In the genomic region with DNA sequence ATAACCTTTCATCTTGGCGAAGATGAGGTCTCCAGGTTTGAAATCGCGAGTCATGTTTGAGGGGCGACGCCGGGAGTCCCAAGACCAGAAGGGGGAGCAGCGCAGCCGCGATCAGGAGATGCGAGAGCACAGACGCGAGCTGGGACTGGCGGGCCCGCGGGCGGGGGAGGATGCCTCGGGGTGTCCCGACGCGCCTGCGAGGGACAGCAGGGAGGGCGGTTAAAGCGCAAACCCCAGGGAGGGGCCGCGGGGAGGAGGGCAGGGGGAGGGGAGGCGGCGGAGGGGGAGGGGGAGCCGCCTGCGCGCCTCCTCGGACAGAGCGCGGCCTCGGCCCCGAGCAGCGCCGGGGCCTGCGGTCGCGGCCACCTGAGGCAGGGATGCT, we compare ENCODE assay signal across 8 mouse cellular contexts. TPM values are rescaled to one million over a fixed set of nuclear protein-coding genes. Genes with fewer than 3 reads are reported as not detected.
DNase-seq lines count a peak whose midpoint lies in the region; ATAC-seq and TF ChIP-seq lines count a peak whose summit lies in the region.

No protein-coding gene starts in this region.

- TF ChIP-seq CTCF in G1E (IDR thresholded peaks at IDR 0.05; ENCODE audit: low read depth, low read length): 0 out of 2 replicates have a peak, but pooled peaks have one; percentile 10
- peak; percentile 82 for TF ChIP-seq CTCF in forebrain, postnatal 0 days (IDR thresholded peaks at IDR 0.05; ENCODE audit: low read depth)

- peak overlapping the region; percentile 93 for H3K9ac ChIP-seq in forebrain, postnatal 0 days
- peak overlapping the region; percentile 84 for H3K9ac ChIP-seq in lung, embryonic 16.5 days (ENCODE audit: low read length)

- H3K9me3 ChIP-seq in G1E (replicated peaks): no peaks in the 10 kb centered on the region
- H3K9me3 ChIP-seq in forebrain, postnatal 0 days (ENCODE audit: low read length): no peaks in the 10 kb centered on the region
- H3K9me3 ChIP-seq in lung, embryonic 16.5 days (ENCODE audit: control insufficient read depth, low read length): no peaks in the 10 kb centered on the region

- peak overlapping the region; percentile 84 for H3K4me3 ChIP-seq in G1E (ENCODE audit: low read depth, low read length)
- peak overlapping the region; percentile 99 for H3K4me3 ChIP-seq in forebrain, postnatal 0 days (ENCODE audit: low read depth, low read length)
- H3K4me3 ChIP-seq in lung, embryonic 16.5 days (ENCODE audit: low read length): peak overlapping the region; percentile 88

- peak; percentile 82 for ATAC-seq in G1E (ENCODE audit: extremely low read depth, insufficient number of reproducible peaks, low FRiP score, poor library complexity, severe bottlenecking)
- ATAC-seq in forebrain, postnatal 0 days: peak; percentile 86
- peak; percentile 87 to 88 for ATAC-seq in hematopoietic stem cell, adult 5-6 weeks (replicated peaks in 1 of 2; ENCODE audit: insufficient read depth in 1 of 2, low FRiP score in 2 of 2, low TSS enrichment in 1 of 2, low read depth in 1 of 2, poor library complexity in 2 of 2, severe bottlenecking in 2 of 2)
- ATAC-seq in lung, embryonic 16.5 days (ENCODE audit: low read depth): peak; percentile 88

- H3K36me3 ChIP-seq in G1E (replicated peaks): peaks cover 35% of the 10 kb centered on the region
- H3K36me3 ChIP-seq in forebrain, postnatal 0 days (ENCODE audit: insufficient read depth): peaks cover 17% of the 10 kb centered on the region
- H3K36me3 ChIP-seq in lung, embryonic 16.5 days (ENCODE audit: control insufficient read depth, insufficient read depth, low read length): peaks cover 6% of the 10 kb centered on the region

- DNase-seq in G1E (ENCODE audit: low spot score): peak; percentile 87
- DNase-seq in cerebellum, adult 18-20 months: peak; percentile 90 to 91
- peak; percentile 93 for DNase-seq in forebrain, postnatal 0 days
- peak; percentile 44 for DNase-seq in layer of hippocampus, adult 9-10 months (ENCODE audit: low spot score)
- peak; percentile 60 for DNase-seq in ovary, postnatal 10 days (ENCODE audit: low spot score)
- DNase-seq in thymus, postnatal 10 days (ENCODE audit: low spot score in 2 of 2): peak; percentile 90

- under 1% methylated on average over 27 of the region's 40 CpGs for WGBS in forebrain, postnatal 0 days
- 0% methylated on average over 17 of the region's 40 CpGs for WGBS in lung, embryonic 16.5 days

- peak overlapping the region; percentile 100 for H3K27ac ChIP-seq in forebrain, postnatal 0 days (ENCODE audit: low read depth, low read length)
- H3K27ac ChIP-seq in lung, embryonic 16.5 days (ENCODE audit: low read length): peak overlapping the region; percentile 96

- peaks cover 17% of the 10 kb centered on the region for H3K4me1 ChIP-seq in G1E (ENCODE audit: insufficient read depth, low read depth, low read length)
- peaks cover 6% of the 10 kb centered on the region for H3K4me1 ChIP-seq in forebrain, postnatal 0 days (ENCODE audit: insufficient read depth)
- peaks cover 9% of the 10 kb centered on the region for H3K4me1 ChIP-seq in lung, embryonic 16.5 days (replicated peaks; ENCODE audit: control insufficient read depth, insufficient read depth, low read length)

- H3K27me3 ChIP-seq in G1E (ENCODE audit: insufficient read depth, low read length): no peaks in the 10 kb centered on the region
- H3K27me3 ChIP-seq in forebrain, postnatal 0 days (ENCODE audit: insufficient read depth, low read length): no peaks in the 10 kb centered on the region
- H3K27me3 ChIP-seq in lung, embryonic 16.5 days (ENCODE audit: control insufficient read depth, insufficient read depth, low read depth, low read length): no peaks in the 10 kb centered on the region

- H3K4me2 ChIP-seq in forebrain, postnatal 0 days (ENCODE audit: low read depth): peak overlapping the region; percentile 70
- peak overlapping the region; percentile 57 for H3K4me2 ChIP-seq in lung, embryonic 16.5 days (ENCODE audit: low read depth, low read length)

RNA-seq across cellular contexts. Expression of gene Psip1, which starts 0.5 kb away (rescaled TPM):
- total RNA-seq in G1E (2014; fragmentation: Nextera tagmentation) (252 and 284 TPM in 2 replicates), G1E (2017) (132 and 170 TPM in 2 replicates)
- 67.3 and 85.9 TPM in 2 replicates for polyA plus RNA-seq in G1E (2012)
- total RNA-seq in forebrain, postnatal 0 days (2014; rRNA removed): 248 and 298 TPM in 2 replicates
- polyA plus RNA-seq in forebrain, postnatal 0 days (2015; fragmentation: Nextera tagmentation; extraction: Ambion mirVana): 284 and 309 TPM in 2 replicates
- total RNA-seq in hematopoietic stem cell, adult 5-6 weeks (2017): 280 and 348 TPM in 2 replicates
- polyA plus RNA-seq in lung, embryonic 16.5 days (2015; fragmentation: Nextera tagmentation; extraction: Ambion mirVana): 87.5 and 97.7 TPM in 2 replicates

RNA-seq across cellular contexts. Expression of gene Ccdc171, which starts 39.6 kb away (rescaled TPM):
- 10.7 and 15.0 TPM in 2 replicates for total RNA-seq in G1E (2014; fragmentation: Nextera tagmentation)
- 5.6 and 7.8 TPM in 2 replicates for total RNA-seq in G1E (2017)
- polyA plus RNA-seq in G1E (2012): 1.4 and 1.8 TPM in 2 replicates
- 3.9 and 4.6 TPM in 2 replicates for total RNA-seq in forebrain, postnatal 0 days (2014; rRNA removed)
- polyA plus RNA-seq in forebrain, postnatal 0 days (2015; fragmentation: Nextera tagmentation; extraction: Ambion mirVana): 1.5 and 2.9 TPM in 2 replicates
- total RNA-seq in hematopoietic stem cell, adult 5-6 weeks (2017): 21.8 and 30.6 TPM in 2 replicates
- polyA plus RNA-seq in lung, embryonic 16.5 days (2015; fragmentation: Nextera tagmentation; extraction: Ambion mirVana): 3.4 and 4.5 TPM in 2 replicates

Comparison
In these comparisons a context has a peak if more than half of its experiments do, and no peak if none do; other contexts are left out.
1. Peak in every context shown above with its lines: DNase-seq, ATAC-seq, H3K4me3 ChIP-seq and H3K27ac ChIP-seq.